Mouse (Mus musculus) forelimb bud, embryonic 11.5 days (tissue): ENCODE data around the gene Patj.
"Not testable (repeated sequence)": the region's sequence is repeated elsewhere in the genome, so short reads cannot be mapped to it uniquely, and the experiment has no call there.

Experiments used
- DNase-seq: peaks from one replicate; pipeline ENCODE4 v3.0.0-alpha.2; 2012; ENCODE audit warnings: low read depth, low spot score

Gene Patj

GRCm38 (mm10) chr4:98395690-98396437, at the start of gene Patj:
TSS of gene Patj (plus strand) at chr4:98395785.
- DNase-seq, result peak; percentile 58

- no peak for DNase-seq
Measured at GRCm38 (mm10) chr4:98348580-98348979, 47.0 kb upstream of the Patj start.

- DNase-seq, result no peak
Measured at GRCm38 (mm10) chr4:98358034-98358809, 37.4 kb upstream of the Patj start.

GRCm38 (mm10) chr4:98375401-98375800, 20.2 kb upstream of the Patj start:
- DNase-seq, result no peak

GRCm38 (mm10) chr4:98376943-98377342, 18.6 kb upstream of the Patj start:
- no peak for DNase-seq

GRCm38 (mm10) chr4:98382716-98383424, 12.7 kb upstream of the Patj start, which contains the start of gene Tm2d1:
TSS of gene Tm2d1 (minus strand) at chr4:98383306.
- DNase-seq, result peak; percentile 82

GRCm38 (mm10) chr4:98385036-98385435, 10.5 kb upstream of the Patj start:
- DNase-seq, result no peak

- peak; percentile 13 for DNase-seq
Measured at GRCm38 (mm10) chr4:98395346-98395689, 267 bp upstream of the Patj start.

- DNase-seq, result no peak
Measured at GRCm38 (mm10) chr4:98400926-98401583, 5.5 kb downstream of the Patj start.

GRCm38 (mm10) chr4:98401584-98401962, 6.0 kb downstream of the Patj start:
- DNase-seq, result no peak

- DNase-seq, result no peak
Measured at GRCm38 (mm10) chr4:98403492-98403891, 7.9 kb downstream of the Patj start.

GRCm38 (mm10) chr4:98404412-98404811, 8.8 kb downstream of the Patj start:
- DNase-seq, result no peak

GRCm38 (mm10) chr4:98408455-98408854, 12.9 kb downstream of the Patj start:
- no peak for DNase-seq

- not testable (repeated sequence) for DNase-seq
Measured at GRCm38 (mm10) chr4:98415150-98415549, 19.6 kb downstream of the Patj start.

GRCm38 (mm10) chr4:98428371-98428770, 32.8 kb downstream of the Patj start:
- no peak for DNase-seq

GRCm38 (mm10) chr4:98435641-98436457, 40.3 kb downstream of the Patj start:
- DNase-seq, result no peak

GRCm38 (mm10) chr4:98436664-98437363, 41.2 kb downstream of the Patj start:
- no peak for DNase-seq

GRCm38 (mm10) chr4:98439261-98440005, 43.8 kb downstream of the Patj start:
- no peak for DNase-seq

GRCm38 (mm10) chr4:98441248-98441647, 45.7 kb downstream of the Patj start:
- no peak for DNase-seq
